Mouse (Mus musculus) neural tube, embryonic 13.5 days (tissue): ENCODE data around the gene Fgg. TPM values are rescaled to one million over a fixed set of nuclear protein-coding genes. Genes with fewer than 3 reads are reported as not detected.
A peak's percentile ranks its signal among the peaks of the same experiment; 100 is the strongest.

Experiments
- ATAC-seq: fragments of 200-750 bp; cut with Nextera tagmentation; 2 replicates; pipeline ENCODE4 v1.8.0; 2017; ENCODE audit warnings: low read depth, mild to moderate bottlenecking, moderate TSS enrichment, moderate library complexity
- H3K27ac ChIP-seq: fragments of 300-500 bp; sonication (generic); replicated peaks from 2 replicates; pipeline ENCODE4 v1.5.1; 2015; ENCODE audit warnings: moderate library complexity, mild to moderate bottlenecking, inconsistent platforms
- H3K27me3 ChIP-seq: fragments of 300-500 bp; sonication (generic); 2 replicates; pipeline ENCODE4 v1.6.1; 2015; ENCODE audit warnings: mild to moderate bottlenecking, inconsistent platforms
- H3K36me3 ChIP-seq: fragments of 300-500 bp; sonication (generic); 2 replicates; pipeline ENCODE4 v1.6.1; 2015; ENCODE audit warnings: mild to moderate bottlenecking, inconsistent platforms
- H3K4me1 ChIP-seq: fragments of 300-500 bp; sonication (generic); replicated peaks from 2 replicates; pipeline ENCODE4 v1.6.1; 2015; ENCODE audit warnings: inconsistent platforms
- H3K4me2 ChIP-seq: fragments of 300-500 bp; sonication (generic); 2 replicates; pipeline ENCODE4 v1.6.1; 2015; ENCODE audit warnings: inconsistent platforms, mild to moderate bottlenecking, moderate library complexity
- H3K4me3 ChIP-seq: fragments of 300-500 bp; sonication (generic); 2 replicates; pipeline ENCODE4 v1.5.1; 2015; ENCODE audit warnings: mild to moderate bottlenecking, inconsistent platforms
- H3K9ac ChIP-seq: fragments of 300-500 bp; sonication (generic); 2 replicates; pipeline ENCODE4 v1.6.1; 2015; ENCODE audit warnings: moderate library complexity, mild to moderate bottlenecking, inconsistent platforms
- H3K9me3 ChIP-seq: fragments of 300-500 bp; sonication (generic); 2 replicates; pipeline ENCODE4 v1.6.1; 2016; ENCODE audit warnings: inconsistent platforms
- WGBS: fragments of 180-500 bp; shearing (Covaris S2); methylation state at CpG from one replicate; pipeline ENCODE4 v1.1.7; 2015; 5-methylcytosine and 5-hydroxymethylcytosine counted together
- polyA plus RNA-seq: library from polyadenylated mRNA; unstranded; fragments of >200 nt; fragmentation: Nextera tagmentation; extraction: Ambion mirVana; gene quantifications from 2 replicates; pipeline ENCODE4 v1.2.1, GENCODE M21; 2015

Fgg gene
- 0.17 TPM in 1 of 2 replicates, not detected in the other for polyA plus RNA-seq

DNA sequence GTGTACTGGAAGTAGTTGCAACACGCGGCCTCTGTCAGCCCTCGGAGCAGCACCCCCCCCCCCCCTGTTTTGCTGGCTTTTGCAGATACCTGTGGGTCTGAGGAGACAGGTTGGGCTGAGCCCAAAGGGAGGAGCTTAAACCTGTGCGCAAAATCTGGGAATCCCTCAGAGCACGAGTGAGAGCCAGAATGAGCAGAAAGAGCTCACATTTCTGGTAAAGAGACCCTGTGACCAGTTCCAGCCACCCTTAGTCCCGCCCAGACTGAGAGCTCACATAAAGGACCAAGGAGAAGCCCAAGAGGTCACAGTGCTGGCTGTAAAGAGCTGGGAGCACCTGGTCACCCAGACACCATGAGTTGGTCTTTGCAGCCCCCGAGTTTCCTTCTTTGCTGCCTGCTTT, at the start of gene Fgg:
Gene Fgg, plus strand, starts transcription at position 168 of the 400 bp plus-strand sequence.
- no peak within 1 kb of the TSS for H3K4me2 ChIP-seq
- 58% methylated on average over 7 of the region's 7 CpGs for WGBS
- no peaks in the 10 kb centered on the region for H3K36me3 ChIP-seq
- H3K4me3 ChIP-seq, result no peak within 1 kb of the TSS
- ATAC-seq, result no peak
- H3K4me1 ChIP-seq, result no peaks in the 10 kb centered on the region
- H3K27me3 ChIP-seq, result no peaks in the 10 kb centered on the region
- H3K9ac ChIP-seq, result no peak within 1 kb of the TSS
- H3K27ac ChIP-seq, result no peak within 1 kb of the TSS
- no peaks in the 10 kb centered on the region for H3K9me3 ChIP-seq

DNA sequence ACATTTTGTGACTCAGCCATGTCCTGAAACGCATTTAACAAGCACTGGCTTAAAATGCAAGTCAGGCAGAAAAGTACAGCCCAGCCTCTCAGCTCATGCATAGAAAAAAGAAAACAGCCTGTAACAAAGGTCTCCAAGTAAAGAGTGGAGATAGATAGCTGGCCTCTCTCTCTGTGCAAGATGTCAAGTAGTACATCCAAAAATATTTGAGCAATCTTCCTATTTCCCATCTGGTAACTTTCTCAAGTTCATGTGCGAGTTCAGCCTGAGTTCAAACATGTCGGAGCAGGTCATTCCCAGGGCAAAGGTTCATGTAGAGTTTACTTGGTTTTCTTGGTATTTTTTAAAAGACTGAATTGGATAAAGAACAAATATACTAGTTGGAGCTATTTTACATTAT, 36.5 kb upstream of the Fgg start:
- no peak overlapping the region for H3K4me2 ChIP-seq
- ATAC-seq, result no peak
- H3K27ac ChIP-seq, result no peak overlapping the region
- H3K9me3 ChIP-seq, result no peaks in the 10 kb centered on the region
- 82% methylated on average over 3 of the region's 3 CpGs for WGBS
- no peak overlapping the region for H3K4me3 ChIP-seq
- H3K27me3 ChIP-seq, result no peaks in the 10 kb centered on the region
- H3K4me1 ChIP-seq, result 0 out of 2 replicates have a peak, but pooled peaks cover 4% of the 10 kb centered on the region
- no peak overlapping the region for H3K9ac ChIP-seq
- H3K36me3 ChIP-seq, result no peaks in the 10 kb centered on the region

DNA sequence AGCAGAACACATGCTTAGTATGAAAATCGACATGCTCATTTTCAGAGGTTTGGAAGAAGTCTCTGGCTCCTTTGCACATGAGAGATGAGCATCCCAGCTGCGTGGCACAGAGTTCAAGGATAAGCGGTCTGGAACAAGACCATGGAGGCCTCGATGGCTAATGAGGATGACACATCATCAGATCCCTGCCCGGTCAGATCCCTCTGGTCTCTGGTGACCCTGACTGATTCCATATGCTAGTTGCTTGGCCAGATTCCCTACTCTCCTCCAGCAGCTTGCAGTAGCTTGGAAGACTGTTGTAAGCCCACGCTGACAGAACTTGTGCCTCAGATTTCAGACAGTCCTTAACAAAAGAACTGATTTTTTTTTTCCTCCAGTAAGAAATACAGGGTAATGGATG, 26.7 kb upstream of the Fgg start:
- no peak overlapping the region for H3K4me2 ChIP-seq
- H3K4me3 ChIP-seq, result no peak overlapping the region
- H3K9me3 ChIP-seq, result no peaks in the 10 kb centered on the region
- H3K4me1 ChIP-seq, result no peaks in the 10 kb centered on the region
- H3K36me3 ChIP-seq, result no peaks in the 10 kb centered on the region
- ATAC-seq, result no peak
- H3K27ac ChIP-seq, result no peak overlapping the region
- H3K9ac ChIP-seq, result no peak overlapping the region
- no peaks in the 10 kb centered on the region for H3K27me3 ChIP-seq
- WGBS, result 85% methylated on average over 6 of the region's 6 CpGs

GRCm38 (mm10) chr3:82981861-82982260, 25.7 kb upstream of the Fgg start:
- H3K27ac ChIP-seq, result no peak overlapping the region
- ATAC-seq, result no peak
- H3K36me3 ChIP-seq, result no peaks in the 10 kb centered on the region
- no peak overlapping the region for H3K9ac ChIP-seq
- no peak overlapping the region for H3K4me2 ChIP-seq
- WGBS, result 82% methylated on average over 8 of the region's 8 CpGs
- H3K4me3 ChIP-seq, result no peak overlapping the region
- H3K9me3 ChIP-seq, result no peaks in the 10 kb centered on the region
- H3K4me1 ChIP-seq, result no peaks in the 10 kb centered on the region
- no peaks in the 10 kb centered on the region for H3K27me3 ChIP-seq

- no peak overlapping the region for H3K27ac ChIP-seq
- no peaks in the 10 kb centered on the region for H3K4me1 ChIP-seq
- H3K4me3 ChIP-seq, result no peak overlapping the region
- H3K9me3 ChIP-seq, result no peaks in the 10 kb centered on the region
- H3K27me3 ChIP-seq, result no peaks in the 10 kb centered on the region
- 82% methylated on average over 2 of the region's 2 CpGs for WGBS
- H3K4me2 ChIP-seq, result no peak overlapping the region
- H3K9ac ChIP-seq, result no peak overlapping the region
- no peak for ATAC-seq
- H3K36me3 ChIP-seq, result no peaks in the 10 kb centered on the region
Observed at GRCm38 (mm10) chr3:82984840-82985239, 22.7 kb upstream of the Fgg start.

DNA sequence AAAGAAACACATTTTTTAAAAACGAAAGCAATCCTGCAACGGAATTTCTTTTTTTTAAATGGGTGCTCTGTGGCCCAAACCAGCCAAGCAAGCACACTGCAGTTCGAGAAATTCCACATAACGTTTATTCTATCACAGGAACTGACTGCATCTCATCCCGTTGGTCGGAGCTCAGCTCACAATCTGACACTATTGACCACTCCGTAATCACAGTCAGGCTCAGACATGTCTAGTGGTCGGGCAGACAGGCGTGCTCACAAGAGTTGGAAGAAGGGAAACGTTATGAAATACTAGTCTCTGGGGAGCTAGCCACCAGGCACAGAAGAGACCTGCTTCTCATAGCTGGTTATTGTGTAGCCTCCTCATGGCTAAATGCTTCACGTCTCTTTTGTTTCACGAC, 15.6 kb upstream of the Fgg start:
- H3K4me3 ChIP-seq, result no peak overlapping the region
- no peak overlapping the region for H3K27ac ChIP-seq
- H3K9me3 ChIP-seq, result no peaks in the 10 kb centered on the region
- H3K4me1 ChIP-seq, result peaks cover 8% of the 10 kb centered on the region
- H3K36me3 ChIP-seq, result no peaks in the 10 kb centered on the region
- WGBS, result 77% methylated on average over 12 of the region's 12 CpGs
- no peak for ATAC-seq
- no peak overlapping the region for H3K4me2 ChIP-seq
- peaks cover 22% of the 10 kb centered on the region for H3K27me3 ChIP-seq
- no peak overlapping the region for H3K9ac ChIP-seq

GRCm38 (mm10) chr3:82992956-82993355, 14.6 kb upstream of the Fgg start:
- Histone ChIP-seq H3K27ac (no peak overlapping the region), H3K36me3 (no peaks in the 10 kb centered on the region), H3K27me3 (peaks cover 23% of the 10 kb centered on the region), H3K4me2 (no peak overlapping the region), H3K9ac (no peak overlapping the region), H3K4me1 (peaks cover 8% of the 10 kb centered on the region), H3K4me3 (no peak overlapping the region), H3K9me3 (no peaks in the 10 kb centered on the region)
- ATAC-seq, result no peak
- WGBS, result 94% methylated on average over 6 of the region's 6 CpGs

DNA sequence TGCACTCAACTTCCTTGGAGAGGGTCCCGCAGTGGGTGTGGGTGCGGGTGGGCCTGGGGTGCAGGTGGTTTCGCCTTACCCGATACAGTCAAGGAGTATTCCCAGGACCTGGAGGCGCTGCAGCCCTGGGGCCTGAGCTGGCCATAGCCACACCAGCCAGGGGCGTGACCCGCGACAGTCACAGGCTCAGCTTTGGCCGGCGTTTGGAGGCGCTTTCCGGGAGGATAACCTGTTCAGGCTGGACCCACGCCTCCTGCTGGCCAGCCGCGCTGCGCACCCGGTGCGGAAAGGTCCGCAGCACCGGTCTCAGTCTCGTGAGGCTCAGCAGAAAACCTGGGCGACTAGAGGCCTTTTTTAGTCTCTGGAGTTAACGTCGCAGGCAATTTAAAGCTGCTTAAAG, 12.2 kb upstream of the Fgg start:
- H3K9me3 ChIP-seq, result no peaks in the 10 kb centered on the region
- WGBS, result 4% methylated on average over 24 of the region's 24 CpGs

GRCm38 (mm10) chr3:82996656-82997055, 10.9 kb upstream of the Fgg start:
- Histone ChIP-seq H3K27me3 (peaks cover 23% of the 10 kb centered on the region), H3K4me3 (no peak overlapping the region), H3K9ac (no peak overlapping the region), H3K4me2 (no peak overlapping the region), H3K36me3 (no peaks in the 10 kb centered on the region), H3K27ac (no peak overlapping the region), H3K4me1 (peaks cover 8% of the 10 kb centered on the region), H3K9me3 (no peaks in the 10 kb centered on the region)
- WGBS, result 68% methylated on average over 3 of the region's 3 CpGs
- ATAC-seq, result no peak

More for the DNA sequence above, 12.2 kb upstream of the Fgg start:
- Histone ChIP-seq H3K4me1 (peaks cover 8% of the 10 kb centered on the region), H3K4me3 (peak overlapping the region; percentile 29), H3K4me2 (peak overlapping the region; percentile 61), H3K27ac (no peak overlapping the region), H3K36me3 (no peaks in the 10 kb centered on the region), H3K9ac (no peak overlapping the region; the same call in 1 of the 2 replicates), H3K27me3 (peaks cover 23% of the 10 kb centered on the region)
- ATAC-seq, result peak; percentile 48

- peaks cover 8% of the 10 kb centered on the region for H3K4me1 ChIP-seq
- WGBS, result 30% methylated on average over 8 of the region's 8 CpGs
- H3K27me3 ChIP-seq, result peaks cover 23% of the 10 kb centered on the region
- H3K9me3 ChIP-seq, result no peaks in the 10 kb centered on the region
- no peak overlapping the region for H3K4me3 ChIP-seq
- H3K36me3 ChIP-seq, result no peaks in the 10 kb centered on the region
- no peak overlapping the region for H3K4me2 ChIP-seq
- ATAC-seq, result peak; percentile 90
- no peak overlapping the region for H3K27ac ChIP-seq
- no peak overlapping the region for H3K9ac ChIP-seq
Observed at GRCm38 (mm10) chr3:82998772-82999463, 8.6 kb upstream of the Fgg start.

DNA sequence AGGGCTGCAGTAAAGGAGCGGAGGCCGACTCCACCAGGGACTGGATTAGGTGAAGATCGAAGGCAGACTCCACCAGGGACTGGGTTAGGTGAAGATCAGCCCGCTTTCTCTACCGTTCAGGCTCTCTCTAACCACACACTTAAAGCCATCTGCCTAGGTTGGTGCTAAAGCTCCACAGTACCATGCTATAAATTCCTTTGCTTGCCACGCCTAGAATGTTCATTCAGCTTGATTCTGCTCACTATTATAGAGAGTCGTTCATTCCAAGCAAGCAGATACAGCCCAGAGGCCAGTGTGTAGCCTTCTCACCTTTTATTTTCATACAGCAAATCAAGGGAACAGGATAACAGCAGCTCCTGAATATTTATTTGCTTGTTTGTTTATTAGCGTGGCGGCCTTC, 7.5 kb upstream of the Fgg start:
- Histone ChIP-seq H3K27ac (no peak overlapping the region), H3K36me3 (no peaks in the 10 kb centered on the region), H3K27me3 (peaks cover 18% of the 10 kb centered on the region), H3K4me2 (no peak overlapping the region), H3K4me3 (no peak overlapping the region), H3K9me3 (no peaks in the 10 kb centered on the region), H3K9ac (0 out of 2 replicates have a peak overlapping the region, but pooled peaks have one; percentile 27), H3K4me1 (peaks cover 7% of the 10 kb centered on the region)
- no peak for ATAC-seq
- WGBS, result 65% methylated on average over 9 of the region's 9 CpGs

GRCm38 (mm10) chr3:83002191-83002590, 5.3 kb upstream of the Fgg start:
- H3K27me3 ChIP-seq, result no peaks in the 10 kb centered on the region
- H3K4me2 ChIP-seq, result no peak overlapping the region
- no peak overlapping the region for H3K4me3 ChIP-seq
- no peaks in the 10 kb centered on the region for H3K36me3 ChIP-seq
- no peak overlapping the region for H3K27ac ChIP-seq
- no peak for ATAC-seq
- no peaks in the 10 kb centered on the region for H3K9me3 ChIP-seq
- no peak overlapping the region for H3K9ac ChIP-seq
- WGBS, result 0% methylated on average over 2 of the region's 2 CpGs
- H3K4me1 ChIP-seq, result no peaks in the 10 kb centered on the region

- Histone ChIP-seq H3K27me3 (no peaks in the 10 kb centered on the region), H3K4me3 (no peak overlapping the region), H3K27ac (no peak overlapping the region), H3K4me2 (no peak overlapping the region), H3K4me1 (no peaks in the 10 kb centered on the region), H3K36me3 (no peaks in the 10 kb centered on the region), H3K9me3 (no peaks in the 10 kb centered on the region), H3K9ac (no peak overlapping the region)
- ATAC-seq, result no peak
- WGBS, result 93% methylated on average over 8 of the region's 8 CpGs
Observed at GRCm38 (mm10) chr3:83003068-83003467, 4.5 kb upstream of the Fgg start.
